Mouse (Mus musculus) spleen, adult 2 months (tissue): Measurements from ENCODE around the gene Desi1.

Experiments used
- CTCF ChIP-seq: fragments of 200-500 bp; IDR thresholded peaks from 2 replicates; pipeline ENCODE4 v1.5.1; 2011; ENCODE audit warnings: mild to moderate bottlenecking, inconsistent platforms; ENCODE audit not compliant: insufficient read depth, insufficient read length, insufficient replicate concordance; ENCODE audit errors: extremely low read depth
- POLR2A ChIP-seq: fragments of 200-500 bp; IDR thresholded peaks from 2 replicates; pipeline ENCODE4 v1.6.1; 2011; ENCODE audit warnings: low read depth, low read length, inconsistent platforms

DNA sequence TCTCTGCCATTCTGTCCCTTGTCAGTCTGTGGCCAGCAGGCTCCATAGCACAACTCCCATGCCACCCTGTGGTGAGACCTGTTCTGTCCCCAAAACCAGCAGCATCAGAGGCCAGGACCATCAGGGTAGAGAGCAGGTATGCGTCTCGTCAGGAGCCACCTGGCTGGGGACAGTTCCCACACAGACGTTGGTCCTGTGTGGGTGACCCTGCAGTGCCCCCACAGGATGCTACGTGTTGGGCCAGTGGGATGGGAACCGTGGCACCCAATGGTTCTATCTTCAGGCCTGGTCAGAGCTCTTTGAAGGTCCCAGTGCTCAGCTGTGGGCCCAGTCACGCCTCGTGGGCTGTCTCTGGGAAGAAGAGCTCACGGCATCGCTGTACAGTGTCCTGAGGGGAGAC lies 82.5 kb downstream of the Desi1 start:
- TF ChIP-seq CTCF, result no peak
- no peak for TF ChIP-seq POLR2A
